Mouse (Mus musculus) CD4-positive helper T cell, adult 2 months (primary cell): ENCODE data around the gene Utrn.

Experiments used
- DNase-seq: peaks from one replicate; pipeline ENCODE4 v3.0.0-alpha.2; 2012; ENCODE audit warnings: low read depth, missing footprints, low spot score

Gene Utrn

GRCm38 (mm10) chr10:12869029-12869671, at the start of gene Utrn:
Gene Utrn, minus strand, starts transcription at chr10:12869365.
- DNase-seq = peak; percentile 77

GRCm38 (mm10) chr10:12917626-12918025, 48.5 kb upstream of the Utrn start:
- no peak for DNase-seq

- DNase-seq = no peak
These were observed 47.2 kb upstream of the Utrn start for GRCm38 (mm10) chr10:12916376-12916775.

- DNase-seq = no peak
These were observed 46.7 kb upstream of the Utrn start for GRCm38 (mm10) chr10:12915826-12916225.

GRCm38 (mm10) chr10:12914203-12914602, 45.0 kb upstream of the Utrn start:
- no peak for DNase-seq

- DNase-seq = peak; percentile 48
These were observed 42.9 kb upstream of the Utrn start for GRCm38 (mm10) chr10:12911981-12912530.

GRCm38 (mm10) chr10:12911451-12911850, 42.3 kb upstream of the Utrn start:
- no peak for DNase-seq

GRCm38 (mm10) chr10:12909891-12910290, 40.7 kb upstream of the Utrn start:
- no peak for DNase-seq

- DNase-seq = no peak
These were observed 40.0 kb upstream of the Utrn start for GRCm38 (mm10) chr10:12909179-12909578.

GRCm38 (mm10) chr10:12904140-12904528, 35.0 kb upstream of the Utrn start:
- DNase-seq = no peak

- peak; percentile 10 for DNase-seq
These were observed 34.4 kb upstream of the Utrn start for GRCm38 (mm10) chr10:12903440-12904139.

- no peak for DNase-seq
These were observed 30.7 kb upstream of the Utrn start for GRCm38 (mm10) chr10:12899901-12900300.

GRCm38 (mm10) chr10:12893339-12893738, 24.2 kb upstream of the Utrn start:
- no peak for DNase-seq

GRCm38 (mm10) chr10:12888373-12888772, 19.2 kb upstream of the Utrn start:
- DNase-seq = peak; percentile 92

- DNase-seq = no peak
These were observed 18.6 kb upstream of the Utrn start for GRCm38 (mm10) chr10:12887792-12888191.

- no peak for DNase-seq
These were observed 15.3 kb upstream of the Utrn start for GRCm38 (mm10) chr10:12884308-12884948.

- no peak for DNase-seq
These were observed 12.7 kb upstream of the Utrn start for GRCm38 (mm10) chr10:12881911-12882310.

- no peak for DNase-seq
These were observed 10.1 kb upstream of the Utrn start for GRCm38 (mm10) chr10:12879313-12879695.

GRCm38 (mm10) chr10:12878661-12879312, 9.6 kb upstream of the Utrn start:
- no peak for DNase-seq

- no peak for DNase-seq
These were observed 7.3 kb upstream of the Utrn start for GRCm38 (mm10) chr10:12876426-12876825.

- peak; percentile 16 for DNase-seq
These were observed 6.2 kb upstream of the Utrn start for GRCm38 (mm10) chr10:12875410-12875809.
